Mouse (Mus musculus): ENCODE data around the gene Lrrc37a. TPM values are rescaled to one million over a fixed set of nuclear protein-coding genes. Genes with fewer than 3 reads are reported as not detected.

The Lrrc37a gene
- polyA plus RNA-seq, 1 experiment from 2014 or later = not detected

Other genes with a start within 250 kb of the Lrrc37a start
- gene Map3k14, start 237.1 kb downstream of the Lrrc37a start, polyA plus RNA-seq (2015; fragmentation: Nextera tagmentation; extraction: Ambion mirVana) = 3.6 and 5.0 TPM in 2 replicates
- 1.7 and 2.6 TPM in 2 replicates for gene Arhgap27, start 140.9 kb downstream of the Lrrc37a start, polyA plus RNA-seq (2015; fragmentation: Nextera tagmentation; extraction: Ambion mirVana)
- gene Plekhm1, start 91.9 kb downstream of the Lrrc37a start, polyA plus RNA-seq (2015; fragmentation: Nextera tagmentation; extraction: Ambion mirVana) = 9.1 and 9.4 TPM in 2 replicates
- gene Gm884, start 116.5 kb upstream of the Lrrc37a start, polyA plus RNA-seq (2015; fragmentation: Nextera tagmentation; extraction: Ambion mirVana) = not detected in 2 replicates
- not detected in 2 replicates for gene Lyzl6, start 134.3 kb upstream of the Lrrc37a start, polyA plus RNA-seq (2015; fragmentation: Nextera tagmentation; extraction: Ambion mirVana)
- 0.22 TPM in 1 of 2 replicates, not detected in the other for gene Rprml, start 145.0 kb upstream of the Lrrc37a start, polyA plus RNA-seq (2015; fragmentation: Nextera tagmentation; extraction: Ambion mirVana)
- gene Gosr2, start 193.3 kb upstream of the Lrrc37a start, polyA plus RNA-seq (2015; fragmentation: Nextera tagmentation; extraction: Ambion mirVana) = 90.5 and 96.1 TPM in 2 replicates
- gene Wnt9b, start 245.2 kb upstream of the Lrrc37a start, polyA plus RNA-seq (2015; fragmentation: Nextera tagmentation; extraction: Ambion mirVana) = 0.50 and 0.52 TPM in 2 replicates